Mouse (Mus musculus) heart, adult 2 months (tissue): ENCODE results near the gene Lrrc4.

ENCODE experiments used
- CTCF ChIP-seq: fragments of 200-600 bp; IDR thresholded peaks from 2 replicates; pipeline ENCODE4 v1.8.1; 2022; ENCODE audit warnings: antibody characterized with exemption, mild to moderate bottlenecking, moderate library complexity
- POLR2A ChIP-seq: fragments of 200-500 bp; IDR thresholded peaks from 2 replicates; pipeline ENCODE4 v1.6.1; 2011; ENCODE audit warnings: mild to moderate bottlenecking, low read depth, low read length, control low read depth; ENCODE audit not compliant: insufficient read depth

- no peak for TF ChIP-seq CTCF
- no peak for TF ChIP-seq POLR2A
Observed at GRCm38 (mm10) chr6:28849317-28849716, 17.8 kb upstream of the Lrrc4 start.
